Comparison of ENCODE assay signal across 10 mouse cellular contexts in the genomic region with DNA sequence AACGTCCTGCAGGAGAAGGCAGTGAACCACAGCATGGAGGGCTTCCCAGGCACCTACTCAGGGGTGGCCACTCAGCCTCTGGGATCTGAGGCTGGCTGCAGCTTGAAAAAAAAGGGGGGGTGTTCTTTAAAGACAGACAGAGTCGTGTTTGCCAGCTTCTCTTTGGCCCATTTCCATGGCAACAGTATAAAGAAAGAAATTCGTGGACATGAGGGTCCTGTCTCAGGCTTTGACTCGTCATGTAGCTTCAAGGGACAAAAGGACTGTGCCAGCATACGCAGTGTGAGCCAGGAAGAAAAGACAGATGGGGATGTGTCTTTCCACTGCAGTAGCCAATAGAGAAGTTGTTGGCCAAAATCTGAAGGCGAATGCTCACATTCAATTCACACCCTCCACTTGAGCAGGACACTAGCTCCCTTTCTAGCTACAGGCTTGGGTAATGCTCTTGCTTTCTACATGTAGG. TPM values are rescaled to one million over a fixed set of nuclear protein-coding genes. Genes with fewer than 3 reads are reported as not detected.
DNase-seq lines count a peak whose midpoint lies in the region; ATAC-seq and TF ChIP-seq lines count a peak whose summit lies in the region.
"Had no signal": no experiment of that assay in that cellular context is flagged by ENCODE, and none has a peak within 500 bp of the region (broad histone marks: within the 10 kb centered on the region; RNA-seq: fewer than 3 reads in every experiment).

No protein-coding gene starts in this region.

- H3K4me2 ChIP-seq in kidney, postnatal 0 days (ENCODE audit: low read length): no peak overlapping the region

- TF ChIP-seq CTCF in kidney, postnatal 0 days (IDR thresholded peaks at IDR 0.05; ENCODE audit: low read depth): no peak
- TF ChIP-seq CTCF in kidney, adult 2 months (conservative IDR thresholded peaks at IDR 0.05; ENCODE audit: insufficient read depth, insufficient read length, low read depth, low read length): no peak
- no peak for TF ChIP-seq CTCF in olfactory bulb, adult 2 months (IDR thresholded peaks at IDR 0.05; ENCODE audit: insufficient read depth, low read depth, low read length)

- H3K9me3 ChIP-seq in kidney, postnatal 0 days (replicated peaks; ENCODE audit: low read length): no peaks in the 10 kb centered on the region
- H3K9me3 ChIP-seq: megakaryocyte, embryonic 14.5 days had no signal

- H3K4me1 ChIP-seq in kidney, postnatal 0 days (replicated peaks; ENCODE audit: insufficient read depth, low read length): 0 out of 2 replicates have a peak, but pooled peaks cover 4% of the 10 kb centered on the region
- H3K4me1 ChIP-seq in kidney, adult 2 months (ENCODE audit: control insufficient read depth, insufficient read depth, low read length): no peaks in the 10 kb centered on the region
- peaks cover 6% of the 10 kb centered on the region for H3K4me1 ChIP-seq in olfactory bulb, adult 2 months (ENCODE audit: control insufficient read depth, insufficient read depth, low read length)

- H3K27ac ChIP-seq in kidney, postnatal 0 days: 0 out of 2 replicates have a peak overlapping the region, but pooled peaks have one; percentile 36
- no peak overlapping the region for H3K27ac ChIP-seq in kidney, adult 2 months (ENCODE audit: insufficient read depth, low read depth, low read length)
- 0 out of 2 replicates have a peak overlapping the region, but pooled peaks have one; percentile 12 for H3K27ac ChIP-seq in olfactory bulb, adult 2 months (ENCODE audit: insufficient read depth, low read depth, low read length)

- DNase-seq in kidney, postnatal 0 days (ENCODE audit: low spot score): no peak
- DNase-seq in kidney, adult 2 months: no peak
- peak; percentile 20 for DNase-seq in embryo, embryonic 11.5 days (ENCODE audit: low read depth, low spot score)
- DNase-seq in left cerebral cortex, postnatal 4 days: peak; percentile 89
- DNase-seq in adrenal gland, postnatal 10 days: no peak
- DNase-seq in testis, postnatal 10 days (ENCODE audit: low spot score): no peak
- no peak for DNase-seq in kidney, adult 11 months

- no peaks in the 10 kb centered on the region for H3K27me3 ChIP-seq in kidney, postnatal 0 days (ENCODE audit: insufficient read depth, low read length)
- H3K27me3 ChIP-seq in kidney, adult 2 months (replicated peaks; ENCODE audit: control insufficient read depth, insufficient read depth, low read length): no peaks in the 10 kb centered on the region

- no peak for TF ChIP-seq POLR2A in kidney, adult 2 months (IDR thresholded peaks at IDR 0.05; ENCODE audit: low read depth, low read length)
- TF ChIP-seq POLR2A in olfactory bulb, adult 2 months (IDR thresholded peaks at IDR 0.05; ENCODE audit: insufficient read depth, low read depth, low read length): no peak

- H3K9ac ChIP-seq in kidney, postnatal 0 days (ENCODE audit: low read depth, low read length): no peak overlapping the region

- intact Hi-C loops in left cerebral cortex, postnatal 4 days (cut with DNase I): no loop called here

- H3K4me3 ChIP-seq in kidney, postnatal 0 days (replicated peaks; ENCODE audit: low read depth, low read length): no peak overlapping the region
- no peak overlapping the region for H3K4me3 ChIP-seq in kidney, adult 2 months (ENCODE audit: insufficient read depth, low read depth, low read length)
- no peak overlapping the region for H3K4me3 ChIP-seq in olfactory bulb, adult 2 months (ENCODE audit: insufficient read depth, low read depth, low read length)
- H3K4me3 ChIP-seq: megakaryocyte, embryonic 14.5 days had no signal

- no peak for ATAC-seq in kidney, postnatal 0 days (replicated peaks; ENCODE audit: low FRiP score, low read depth)

- 41% methylated on average over 6 of the region's 6 CpGs for WGBS in kidney, postnatal 0 days
- 45% methylated on average over 6 of the region's 6 CpGs for WGBS in kidney, adult 2 months
- 41% methylated on average over 6 of the region's 6 CpGs for WGBS in olfactory bulb, adult 2 months

- no peaks in the 10 kb centered on the region for H3K36me3 ChIP-seq in kidney, postnatal 0 days (ENCODE audit: insufficient read depth, low read length)
- no peaks in the 10 kb centered on the region for H3K36me3 ChIP-seq in kidney, adult 2 months (ENCODE audit: control insufficient read depth, insufficient read depth, low read length)

RNA-seq across cellular contexts. Expression of a gene that starts 42.9 kb away (rescaled TPM):
- polyA plus RNA-seq in kidney, postnatal 0 days (2015; fragmentation: Nextera tagmentation; extraction: Ambion mirVana): 0.22 and 0.34 TPM in 2 replicates
- 0.02 and 0.07 TPM in 2 replicates for polyA plus RNA-seq in kidney, adult 2 months (2012; rRNA removed)
- 100 to 1,000 TPM; 110 TPM for total RNA-seq in left cerebral cortex, postnatal 4 days (2021)
- polyA plus RNA-seq in olfactory bulb, adult 2 months (2012; ENCODE audit: insufficient read depth, insufficient read length, low replicate concordance, missing spikeins): not detected in 2 replicates
- total RNA-seq in adrenal gland, postnatal 10 days (2021): 1 to 10 TPM; 3.8 TPM
- total RNA-seq: common myeloid progenitor, adult 5-6 weeks had no signal

Comparison
In these comparisons a context has a peak if more than half of its experiments do, and no peak if none do; other contexts are left out.
1. DNase-seq: peak in embryo, embryonic 11.5 days (single experiment) and left cerebral cortex, postnatal 4 days (single experiment); none in kidney, postnatal 0 days (single experiment), kidney, adult 2 months (single experiment), adrenal gland, postnatal 10 days (single experiment), testis, postnatal 10 days (single experiment) and kidney, adult 11 months (single experiment).